Mouse (Mus musculus) hindbrain, embryonic 14.5 days (tissue): ENCODE measurements around the gene Manba. TPM values are rescaled to one million over a fixed set of nuclear protein-coding genes. Genes with fewer than 3 reads are reported as not detected.

Experiments
- ATAC-seq: fragments of 200-750 bp; cut with Nextera tagmentation; 2 replicates; pipeline ENCODE4 v1.8.0; 2017; ENCODE audit warnings: moderate number of reproducible peaks, mild to moderate bottlenecking, moderate TSS enrichment, moderate library complexity; ENCODE audit not compliant: low FRiP score
- DNase-seq: peaks from one replicate; pipeline ENCODE4 v3.0.0-alpha.2; 2015; ENCODE audit warnings: low spot score
- H3K27ac ChIP-seq: fragments of 300-500 bp; sonication (generic); 2 replicates; pipeline ENCODE4 v1.5.1; 2014; ENCODE audit warnings: mild to moderate bottlenecking, moderate library complexity
- H3K27me3 ChIP-seq: fragments of 300-500 bp; sonication (generic); 2 replicates; pipeline ENCODE4 v1.6.1; 2014; ENCODE audit warnings: mild to moderate bottlenecking, low read length, mixed read lengths; ENCODE audit not compliant: control insufficient read depth, insufficient read depth
- H3K36me3 ChIP-seq: fragments of 300-500 bp; sonication (generic); replicated peaks from 2 replicates; pipeline ENCODE4 v1.6.1; 2014; ENCODE audit not compliant: control insufficient read depth, insufficient read depth
- H3K4me1 ChIP-seq: fragments of 300-500 bp; sonication (generic); replicated peaks from 2 replicates; pipeline ENCODE4 v1.6.1; 2014; ENCODE audit warnings: antibody characterized with exemption, low read length, mixed read lengths; ENCODE audit not compliant: control insufficient read depth, insufficient read depth
- H3K4me2 ChIP-seq: fragments of 300-500 bp; sonication (generic); replicated peaks from 2 replicates; pipeline ENCODE4 v1.6.1; 2014; ENCODE audit warnings: mild to moderate bottlenecking, moderate library complexity
- H3K4me3 ChIP-seq: fragments of 300-500 bp; sonication (generic); replicated peaks from 2 replicates; pipeline ENCODE4 v1.5.1; 2014; ENCODE audit warnings: mild to moderate bottlenecking, low read length
- H3K9ac ChIP-seq: fragments of 300-500 bp; sonication (generic); 2 replicates; pipeline ENCODE4 v1.6.1; 2014
- H3K9me3 ChIP-seq: fragments of 300-500 bp; sonication (generic); 2 replicates; pipeline ENCODE4 v1.6.1; 2016; ENCODE audit warnings: low read length; ENCODE audit not compliant: control insufficient read depth
- WGBS: fragments of 180-500 bp; shearing (Covaris S2); extraction: QIAGEN DNeasy Blood & Tissue Kit; methylation state at CpG from one replicate; pipeline ENCODE4 v1.1.7; 2014; 5-methylcytosine and 5-hydroxymethylcytosine counted together
- polyA plus RNA-seq: library from polyadenylated mRNA; unstranded; fragments of >200 nt; fragmentation: Nextera tagmentation; extraction: Ambion mirVana; gene quantifications from 2 replicates; pipeline ENCODE4 v1.2.1, GENCODE M21; 2014

Gene Manba
- polyA plus RNA-seq, 1 experiment from 2014 or later, result 8.1 TPM

DNA sequence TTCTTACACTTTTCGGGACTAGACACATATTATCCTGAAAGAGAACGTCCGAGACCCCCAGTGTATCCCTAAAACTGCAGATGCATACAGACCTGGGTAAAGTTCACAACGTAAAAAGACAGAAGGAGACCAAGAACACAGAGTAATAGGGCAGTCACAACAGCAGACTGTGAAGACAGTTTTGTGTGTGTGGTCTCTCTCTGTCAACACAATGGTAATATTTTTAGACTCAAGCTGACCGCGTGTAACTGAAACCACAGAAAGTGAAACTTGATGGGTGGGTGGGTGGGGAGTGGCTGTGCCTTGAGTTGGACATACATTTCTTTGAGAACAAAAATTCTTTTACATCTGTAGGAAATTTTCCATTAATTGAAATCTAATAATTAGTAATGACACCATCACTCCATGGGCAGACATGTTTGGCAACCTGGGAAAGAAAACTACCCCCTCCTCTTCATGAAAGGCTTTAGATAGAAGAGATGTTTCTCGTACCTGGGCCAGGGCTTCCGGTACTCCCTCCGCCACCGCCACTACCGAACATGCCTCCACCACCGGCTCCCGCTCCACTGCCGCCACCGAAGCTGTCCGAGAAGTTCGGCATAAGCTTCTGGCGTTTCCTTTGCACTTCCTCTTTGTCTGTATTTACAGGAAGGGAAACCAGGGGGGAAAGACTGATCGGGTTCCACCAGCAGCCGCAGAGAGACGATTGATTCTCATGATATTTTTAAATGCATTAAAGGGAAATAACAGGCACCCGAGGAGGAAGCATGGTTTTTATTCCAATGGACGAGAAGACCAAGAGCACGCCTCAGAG, 122.5 kb downstream of the Manba start:
- Histone ChIP-seq H3K9me3 (no peaks in the 10 kb centered on the region), H3K27ac (no peak overlapping the region), H3K27me3 (no peaks in the 10 kb centered on the region), H3K9ac (no peak overlapping the region), H3K4me1 (0 out of 2 replicates have a peak, but pooled peaks cover 3% of the 10 kb centered on the region), H3K4me3 (no peak overlapping the region), H3K36me3 (peaks cover 66% of the 10 kb centered on the region), H3K4me2 (no peak overlapping the region)
- ATAC-seq (no peak), DNase-seq (no peak)
- 94% methylated on average over 24 of the region's 24 CpGs for WGBS

DNA sequence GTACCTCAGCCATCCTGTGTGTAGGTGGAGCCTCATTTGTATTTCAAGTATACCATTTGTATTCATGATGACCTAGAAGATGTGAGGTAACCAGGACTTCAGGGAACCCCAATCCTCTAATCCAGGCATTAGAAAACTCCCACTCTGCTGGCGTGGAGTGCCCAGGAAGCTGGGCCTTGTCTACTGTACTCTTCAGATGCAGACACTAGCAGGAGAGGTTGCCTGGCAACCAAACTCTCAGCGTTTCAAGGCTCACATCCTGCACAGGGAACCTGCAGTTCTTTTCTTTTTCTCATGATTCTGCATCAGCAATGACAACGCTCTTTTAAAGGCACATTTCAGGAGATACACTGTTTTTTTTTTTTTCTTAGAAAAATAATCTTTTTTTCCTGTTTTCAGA, 124.8 kb downstream of the Manba start:
- Histone ChIP-seq H3K27ac (0 out of 2 replicates have a peak overlapping the region, but pooled peaks have one; percentile 51), H3K4me1 (0 out of 2 replicates have a peak, but pooled peaks cover 3% of the 10 kb centered on the region), H3K4me2 (no peak overlapping the region), H3K36me3 (peaks cover 64% of the 10 kb centered on the region), H3K4me3 (no peak overlapping the region), H3K27me3 (no peaks in the 10 kb centered on the region), H3K9me3 (no peaks in the 10 kb centered on the region), H3K9ac (no peak overlapping the region)
- 38% methylated on average over 3 of the region's 3 CpGs for WGBS
- DNase-seq (peak; percentile 45), ATAC-seq (peak; percentile 44; the same call in 1 of the 2 replicates)

DNA sequence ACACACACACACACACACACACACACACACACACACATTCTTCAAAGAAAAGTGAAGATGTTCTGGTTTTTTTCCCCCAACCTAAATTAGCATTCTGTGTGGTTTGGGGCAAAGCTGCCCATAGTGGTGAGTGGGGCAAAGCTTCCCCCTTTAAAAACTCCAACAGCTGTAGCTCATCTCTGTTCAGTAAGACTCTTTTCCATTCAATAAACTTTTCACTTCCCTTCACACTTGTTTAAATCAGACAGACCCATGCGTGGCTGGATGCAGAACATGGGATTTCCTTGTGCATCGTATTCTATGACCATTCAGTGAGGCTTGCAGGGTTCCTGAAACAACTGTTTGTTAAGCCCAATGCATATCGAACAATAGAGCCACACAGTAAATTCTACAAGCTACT, 129.0 kb downstream of the Manba start:
- ATAC-seq (no peak), DNase-seq (no peak)
- H3K27ac ChIP-seq, result no peak overlapping the region
- no peaks in the 10 kb centered on the region for H3K27me3 ChIP-seq
- no peaks in the 10 kb centered on the region for H3K9me3 ChIP-seq
- no peak overlapping the region for H3K4me2 ChIP-seq
- 0 out of 2 replicates have a peak, but pooled peaks cover 3% of the 10 kb centered on the region for H3K4me1 ChIP-seq
- H3K4me3 ChIP-seq, result no peak overlapping the region
- peaks cover 76% of the 10 kb centered on the region for H3K36me3 ChIP-seq
- WGBS, result 78% methylated on average over 3 of the region's 3 CpGs
- no peak overlapping the region for H3K9ac ChIP-seq

DNA sequence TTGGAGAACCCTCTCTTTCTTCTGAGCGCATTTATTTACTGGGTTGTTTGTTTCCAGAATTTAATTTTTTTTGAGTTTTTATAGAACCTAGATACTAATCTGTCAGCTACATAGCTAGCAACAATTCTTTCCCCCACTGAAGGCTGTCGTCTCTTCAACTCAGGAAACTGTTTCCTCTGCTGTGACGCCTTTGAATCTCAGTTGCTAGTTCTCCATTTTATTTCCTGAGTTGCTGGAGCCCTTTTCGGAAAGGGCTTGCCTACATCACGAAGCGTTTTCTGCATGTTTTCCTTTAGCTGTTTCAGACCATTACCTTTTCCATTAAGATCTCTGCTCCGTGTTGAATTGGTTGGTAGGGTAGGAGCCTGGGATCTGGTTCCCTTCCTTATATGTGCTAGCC, 131.3 kb downstream of the Manba start:
- no peak overlapping the region for H3K4me2 ChIP-seq
- ATAC-seq (no peak), DNase-seq (no peak)
- H3K4me3 ChIP-seq, result no peak overlapping the region
- H3K9me3 ChIP-seq, result no peaks in the 10 kb centered on the region
- H3K36me3 ChIP-seq, result peaks cover 60% of the 10 kb centered on the region
- no peaks in the 10 kb centered on the region for H3K4me1 ChIP-seq
- no peaks in the 10 kb centered on the region for H3K27me3 ChIP-seq
- no peak overlapping the region for H3K27ac ChIP-seq
- WGBS, result 94% methylated on average over 7 of the region's 7 CpGs
- H3K9ac ChIP-seq, result no peak overlapping the region

Other genes starting within 250 kb of the Manba start
- gene Bdh2, start 204.4 kb upstream of the Manba start, polyA plus RNA-seq, result 4.6 and 5.5 TPM in 2 replicates
- 1.8 and 2.9 TPM in 2 replicates for gene Slc9b2, start 177.9 kb upstream of the Manba start, polyA plus RNA-seq
- 0.16 and 0.37 TPM in 2 replicates for gene Slc9b1, start 137.6 kb upstream of the Manba start, polyA plus RNA-seq
- 57.6 and 60.7 TPM in 2 replicates for gene Cisd2, start 61.7 kb upstream of the Manba start, polyA plus RNA-seq
- 403 and 439 TPM in 2 replicates for gene Ube2d3, start 47.5 kb upstream of the Manba start, polyA plus RNA-seq
- gene Nfkb1, start 205.9 kb downstream of the Manba start, polyA plus RNA-seq, result 9.1 and 10.2 TPM in 2 replicates